Mouse (Mus musculus): ENCODE data around the gene Slc25a39. TPM values are rescaled to one million over a fixed set of nuclear protein-coding genes. Genes with fewer than 3 reads are reported as not detected.
"Not testable (repeated sequence)": the region's sequence is repeated elsewhere in the genome, so short reads cannot be mapped to it uniquely, and the experiment has no call there.

Slc25a39 gene
- polyA plus RNA-seq, 1 experiment, result 1,456 TPM

- H3K4me1 ChIP-seq (ENCODE audit: control insufficient read depth, insufficient read depth, low read length), result peaks cover 15% of the 10 kb centered on the region
- no peaks in the 10 kb centered on the region for H3K36me3 ChIP-seq (ENCODE audit: control insufficient read depth, insufficient read depth, low read length)
- no peak overlapping the region for H3K27ac ChIP-seq (ENCODE audit: control insufficient read depth, insufficient read depth, low read depth, low read length)
- peak overlapping the region; percentile 72 for H3K4me3 ChIP-seq (ENCODE audit: control insufficient read depth, low read depth, low read length)
- H3K27me3 ChIP-seq (ENCODE audit: control insufficient read depth, insufficient read depth, low read length), result no peaks in the 10 kb centered on the region
- TF ChIP-seq CTCF (IDR thresholded peaks at IDR 0.05; ENCODE audit: control insufficient read depth, insufficient read depth, insufficient replicate concordance, low read depth, low read length), result no peak
- no peak for TF ChIP-seq POLR2A (IDR thresholded peaks at IDR 0.05; ENCODE audit: control insufficient read depth, low read depth, low read length)
Measured at GRCm38 (mm10) chr11:102392441-102393237, 15.1 kb downstream of the Slc25a39 start.

DNA sequence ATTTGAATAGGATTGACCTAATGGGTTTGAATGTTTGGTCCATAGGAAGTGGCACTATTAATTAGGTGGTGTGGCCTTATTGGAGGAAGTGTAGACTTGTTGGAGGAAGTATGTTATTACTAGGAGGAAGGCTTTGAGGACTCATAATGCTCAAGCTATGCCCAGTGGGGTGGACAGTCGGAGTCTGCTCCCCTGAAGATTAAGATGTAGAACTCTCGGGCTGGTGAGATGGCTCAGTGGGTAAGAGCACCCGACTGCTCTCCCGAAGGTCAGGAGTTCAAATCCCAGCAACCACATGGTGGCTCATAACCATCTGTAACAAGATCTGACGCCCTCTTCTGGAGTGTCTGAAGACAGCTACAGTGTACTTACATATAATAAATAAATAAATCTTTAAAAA lies 18.3 kb downstream of the Slc25a39 start:
- H3K36me3 ChIP-seq (ENCODE audit: control insufficient read depth, insufficient read depth, low read length); H3K4me3 ChIP-seq (ENCODE audit: control insufficient read depth, low read depth, low read length); H3K27me3 ChIP-seq (ENCODE audit: control insufficient read depth, insufficient read depth, low read length); H3K27ac ChIP-seq (ENCODE audit: control insufficient read depth, insufficient read depth, low read depth, low read length): not testable (repeated sequence)
- H3K4me1 ChIP-seq (ENCODE audit: control insufficient read depth, insufficient read depth, low read length), result peaks cover 14% of the 10 kb centered on the region

GRCm38 (mm10) chr11:102386121-102386520 lies 21.6 kb downstream of the Slc25a39 start:
- TF ChIP-seq CTCF (IDR thresholded peaks at IDR 0.05; ENCODE audit: control insufficient read depth, insufficient read depth, insufficient replicate concordance, low read depth, low read length) (no peak), POLR2A (IDR thresholded peaks at IDR 0.05; ENCODE audit: control insufficient read depth, low read depth, low read length) (no peak)

DNA sequence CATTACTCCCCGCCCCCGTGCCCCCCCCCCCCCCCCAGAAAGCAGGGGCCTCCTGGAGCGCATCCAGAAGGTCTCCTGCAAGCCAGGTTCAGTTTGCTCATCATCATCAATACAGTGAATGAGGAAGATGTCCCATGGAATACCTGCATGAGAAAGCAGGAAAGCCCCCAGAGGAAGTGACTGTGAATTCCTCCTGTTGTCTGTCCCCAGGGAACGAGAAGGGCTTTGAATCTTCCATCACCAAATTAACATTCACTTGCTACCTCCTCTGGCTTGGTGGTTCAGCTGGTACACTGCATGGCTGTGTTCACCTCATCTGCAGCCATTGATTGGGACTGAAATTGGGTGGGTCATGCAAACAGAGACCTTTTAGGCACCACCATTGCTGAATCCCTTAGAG lies 22.7 kb downstream of the Slc25a39 start:
- Histone ChIP-seq H3K4me1 (ENCODE audit: control insufficient read depth, insufficient read depth, low read length) (no peaks in the 10 kb centered on the region), H3K4me3 (ENCODE audit: control insufficient read depth, low read depth, low read length) (no peak overlapping the region), H3K27me3 (ENCODE audit: control insufficient read depth, insufficient read depth, low read length) (no peaks in the 10 kb centered on the region), H3K36me3 (ENCODE audit: control insufficient read depth, insufficient read depth, low read length) (no peaks in the 10 kb centered on the region), H3K27ac (ENCODE audit: control insufficient read depth, insufficient read depth, low read depth, low read length) (no peak overlapping the region)
- TF ChIP-seq POLR2A (IDR thresholded peaks at IDR 0.05; ENCODE audit: control insufficient read depth, low read depth, low read length) (no peak), CTCF (IDR thresholded peaks at IDR 0.05; ENCODE audit: control insufficient read depth, insufficient read depth, insufficient replicate concordance, low read depth, low read length) (no peak)

More at GRCm38 (mm10) chr11:102386121-102386520, 21.6 kb downstream of the Slc25a39 start:
- no peaks in the 10 kb centered on the region for H3K36me3 ChIP-seq (ENCODE audit: control insufficient read depth, insufficient read depth, low read length)
- no peaks in the 10 kb centered on the region for H3K4me1 ChIP-seq (ENCODE audit: control insufficient read depth, insufficient read depth, low read length)
- H3K27me3 ChIP-seq (ENCODE audit: control insufficient read depth, insufficient read depth, low read length), result no peaks in the 10 kb centered on the region
- H3K4me3 ChIP-seq (ENCODE audit: control insufficient read depth, low read depth, low read length), result no peak overlapping the region
- no peak overlapping the region for H3K27ac ChIP-seq (ENCODE audit: control insufficient read depth, insufficient read depth, low read depth, low read length)

GRCm38 (mm10) chr11:102384418-102384817 lies 23.3 kb downstream of the Slc25a39 start:
- no peak for TF ChIP-seq POLR2A (IDR thresholded peaks at IDR 0.05; ENCODE audit: control insufficient read depth, low read depth, low read length)
- TF ChIP-seq CTCF (IDR thresholded peaks at IDR 0.05; ENCODE audit: control insufficient read depth, insufficient read depth, insufficient replicate concordance, low read depth, low read length), result no peak
- H3K27ac ChIP-seq (ENCODE audit: control insufficient read depth, insufficient read depth, low read depth, low read length), result no peak overlapping the region
- H3K27me3 ChIP-seq (ENCODE audit: control insufficient read depth, insufficient read depth, low read length), result no peaks in the 10 kb centered on the region

GRCm38 (mm10) chr11:102383365-102384136 lies 24.2 kb downstream of the Slc25a39 start:
- Histone ChIP-seq H3K27me3 (ENCODE audit: control insufficient read depth, insufficient read depth, low read length) (no peaks in the 10 kb centered on the region), H3K27ac (ENCODE audit: control insufficient read depth, insufficient read depth, low read depth, low read length) (no peak overlapping the region), H3K4me3 (ENCODE audit: control insufficient read depth, low read depth, low read length) (no peak overlapping the region), H3K36me3 (ENCODE audit: control insufficient read depth, insufficient read depth, low read length) (no peaks in the 10 kb centered on the region), H3K4me1 (ENCODE audit: control insufficient read depth, insufficient read depth, low read length) (no peaks in the 10 kb centered on the region)
- TF ChIP-seq POLR2A (IDR thresholded peaks at IDR 0.05; ENCODE audit: control insufficient read depth, low read depth, low read length) (no peak), CTCF (IDR thresholded peaks at IDR 0.05; ENCODE audit: control insufficient read depth, insufficient read depth, insufficient replicate concordance, low read depth, low read length) (no peak)

More at GRCm38 (mm10) chr11:102384418-102384817, 23.3 kb downstream of the Slc25a39 start:
- H3K36me3 ChIP-seq (ENCODE audit: control insufficient read depth, insufficient read depth, low read length), result no peaks in the 10 kb centered on the region
- H3K4me1 ChIP-seq (ENCODE audit: control insufficient read depth, insufficient read depth, low read length), result no peaks in the 10 kb centered on the region
- H3K4me3 ChIP-seq (ENCODE audit: control insufficient read depth, low read depth, low read length), result no peak overlapping the region

DNA sequence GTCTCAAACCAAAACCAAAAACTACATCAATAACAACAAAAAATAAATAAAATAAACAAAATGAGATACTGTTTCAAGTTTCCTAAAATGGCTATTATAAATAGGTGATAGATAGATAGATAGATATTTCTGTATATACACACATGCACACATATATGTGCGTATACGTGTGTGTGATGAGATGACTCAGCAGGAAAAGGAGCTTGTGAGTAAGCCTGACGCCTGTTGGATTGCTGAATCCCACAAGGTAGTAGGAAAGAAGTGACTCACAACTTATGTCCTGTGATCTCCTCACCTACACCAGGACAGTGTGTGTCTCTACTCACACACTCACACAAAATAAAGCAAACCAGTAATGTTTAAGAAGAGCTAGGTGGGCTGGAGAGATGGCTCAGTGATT lies 25.0 kb downstream of the Slc25a39 start:
- H3K4me1 ChIP-seq (ENCODE audit: control insufficient read depth, insufficient read depth, low read length), result no peaks in the 10 kb centered on the region; the same call in 1 of the 2 replicates
- H3K27me3 ChIP-seq (ENCODE audit: control insufficient read depth, insufficient read depth, low read length), result no peaks in the 10 kb centered on the region
- H3K36me3 ChIP-seq (ENCODE audit: control insufficient read depth, insufficient read depth, low read length), result no peaks in the 10 kb centered on the region
- H3K4me3 ChIP-seq (ENCODE audit: control insufficient read depth, low read depth, low read length), result no peak overlapping the region
- H3K27ac ChIP-seq (ENCODE audit: control insufficient read depth, insufficient read depth, low read depth, low read length), result no peak overlapping the region
- TF ChIP-seq POLR2A (IDR thresholded peaks at IDR 0.05; ENCODE audit: control insufficient read depth, low read depth, low read length) (no peak), CTCF (IDR thresholded peaks at IDR 0.05; ENCODE audit: control insufficient read depth, insufficient read depth, insufficient replicate concordance, low read depth, low read length) (no peak)

Data from testis, adult 2 months (tissue).